In the genomic region with DNA sequence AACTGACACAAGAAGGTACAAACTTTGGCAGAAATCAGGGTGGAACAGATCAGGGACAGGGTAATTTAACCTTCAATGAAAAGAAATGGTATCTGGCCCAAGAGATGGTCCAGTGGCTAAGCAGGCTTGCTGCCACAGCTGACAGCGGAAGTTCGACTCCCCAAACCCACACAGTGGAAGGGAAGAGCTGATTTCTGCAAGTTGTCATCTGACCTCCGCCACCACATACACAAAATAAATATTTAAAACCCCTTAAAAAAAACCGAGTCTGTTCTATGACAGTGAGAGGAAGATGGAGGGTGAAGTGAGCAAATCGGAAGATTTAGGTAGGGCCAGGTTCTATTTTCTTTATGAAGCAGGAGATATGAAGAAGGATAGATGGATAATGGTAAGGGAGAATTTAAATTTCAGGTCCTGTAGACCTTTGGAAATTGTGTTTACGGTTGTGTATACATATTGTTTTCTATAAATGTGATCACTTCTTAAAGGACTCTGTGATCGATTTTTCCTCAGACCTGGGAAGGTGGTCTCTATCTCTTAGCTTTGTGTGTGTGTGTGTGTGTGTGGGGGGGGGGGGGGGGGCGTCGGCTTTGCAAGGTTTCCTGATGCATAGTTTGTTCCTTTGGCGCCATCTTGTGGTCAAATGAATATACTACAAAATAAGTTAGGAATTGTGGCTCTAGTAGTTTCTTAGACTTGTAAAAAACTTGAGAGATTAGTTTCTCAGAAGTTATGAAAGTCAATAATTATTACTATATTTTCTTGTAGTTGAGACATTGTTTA, we compare ENCODE assay signal across 10 mouse cellular contexts. TPM values are rescaled to one million over a fixed set of nuclear protein-coding genes. Genes with fewer than 3 reads are reported as not detected.
DNase-seq lines count a peak whose midpoint lies in the region; ATAC-seq lines count a peak whose summit lies in the region.
"Had no signal": no experiment of that assay in that cellular context is flagged by ENCODE, and none has a peak within 500 bp of the region (broad histone marks: within the 10 kb centered on the region; RNA-seq: fewer than 3 reads in every experiment).

No protein-coding gene starts in this region.

- ATAC-seq in embryonic facial prominence, embryonic 11.5 days (replicated peaks; ENCODE audit: insufficient number of reproducible peaks, low FRiP score, low TSS enrichment, low read depth) = no peak
- 0 out of 2 replicates have a peak, but pooled peaks have one; percentile 46 for ATAC-seq in neutrophil, adult 5-6 weeks (ENCODE audit: extremely low read depth, insufficient number of reproducible peaks, low FRiP score, poor library complexity, severe bottlenecking)

- no peak overlapping the region for H3K27ac ChIP-seq in embryonic facial prominence, embryonic 11.5 days (replicated peaks; ENCODE audit: low read depth, low read length)

- H3K9me3 ChIP-seq in embryonic facial prominence, embryonic 11.5 days (replicated peaks; ENCODE audit: control insufficient read depth, low read length) = no peaks in the 10 kb centered on the region
- H3K9me3 ChIP-seq: heart, embryonic 13.5 days; megakaryocyte, embryonic 14.5 days had no signal

- no peak overlapping the region for H3K4me3 ChIP-seq in embryonic facial prominence, embryonic 11.5 days (ENCODE audit: low read depth, low read length)
- H3K4me3 ChIP-seq: heart, embryonic 13.5 days; megakaryocyte, embryonic 14.5 days had no signal

- H3K4me2 ChIP-seq in embryonic facial prominence, embryonic 11.5 days (ENCODE audit: low read depth, low read length) = no peak overlapping the region
- H3K4me2 ChIP-seq: heart, embryonic 13.5 days had no signal

- peak; percentile 36 to 54 for DNase-seq in cerebellum, postnatal 14 days
- DNase-seq in cerebellum, postnatal 25 days = no peak
- peak; percentile 68 for DNase-seq in lung, postnatal 10 days
- DNase-seq in lung, adult 18-20 months = no peak
- peak; percentile 83 for DNase-seq in embryonic facial prominence, embryonic 11.5 days (ENCODE audit: low spot score)
- DNase-seq in urinary bladder, postnatal 14 days (ENCODE audit: low spot score) = no peak
- no peak for DNase-seq in testis, postnatal 10 days (ENCODE audit: low spot score)

- no peaks in the 10 kb centered on the region for H3K4me1 ChIP-seq in embryonic facial prominence, embryonic 11.5 days (ENCODE audit: control insufficient read depth, insufficient read depth, low read length)

- H3K36me3 ChIP-seq in embryonic facial prominence, embryonic 11.5 days (replicated peaks; ENCODE audit: control insufficient read depth, insufficient read depth, low read depth, low read length) = no peaks in the 10 kb centered on the region
- H3K36me3 ChIP-seq: heart, embryonic 13.5 days had no signal

- H3K27me3 ChIP-seq in embryonic facial prominence, embryonic 11.5 days (ENCODE audit: control insufficient read depth, insufficient read depth, low read length) = no peaks in the 10 kb centered on the region
- H3K27me3 ChIP-seq: heart, embryonic 13.5 days had no signal

- no peak overlapping the region for H3K9ac ChIP-seq in embryonic facial prominence, embryonic 11.5 days (replicated peaks; ENCODE audit: low read length)
- H3K9ac ChIP-seq: heart, embryonic 13.5 days had no signal

- WGBS in embryonic facial prominence, embryonic 11.5 days = 44% methylated on average over 10 of the region's 10 CpGs

RNA-seq across cellular contexts. Expression of a gene that starts 6.1 kb away (rescaled TPM):
- polyA plus RNA-seq in embryonic facial prominence, embryonic 11.5 days (2014; fragmentation: Nextera tagmentation; extraction: Ambion mirVana) = 0.04 TPM in 2 replicates
- under 0.01 and 0.12 TPM in 2 replicates for total RNA-seq in neutrophil, adult 5-6 weeks (2017)

RNA-seq across cellular contexts. Expression of a gene that starts 20.6 kb away (rescaled TPM):
- 177 and 194 TPM in 2 replicates for polyA plus RNA-seq in embryonic facial prominence, embryonic 11.5 days (2014; fragmentation: Nextera tagmentation; extraction: Ambion mirVana)
- total RNA-seq in neutrophil, adult 5-6 weeks (2017) = 63.7 and 82.0 TPM in 2 replicates

Comparison
In these comparisons a context has a peak if more than half of its experiments do, and no peak if none do; other contexts are left out.
1. DNase-seq: peak in cerebellum, postnatal 14 days (2 of 2), lung, postnatal 10 days (single experiment) and embryonic facial prominence, embryonic 11.5 days (single experiment); none in cerebellum, postnatal 25 days (0 of 2), lung, adult 18-20 months (0 of 2), urinary bladder, postnatal 14 days (single experiment) and testis, postnatal 10 days (single experiment).